Mouse (Mus musculus) forebrain, embryonic 13.5 days (tissue): ENCODE data around the gene Slc26a1. TPM values are rescaled to one million over a fixed set of nuclear protein-coding genes. Genes with fewer than 3 reads are reported as not detected.
A peak's percentile ranks its signal among the peaks of the same experiment; 100 is the strongest.

Experiments
- ATAC-seq: fragments of 200-750 bp; cut with Nextera tagmentation; 2 replicates; pipeline ENCODE4 v1.8.0; 2017
- H3K27ac ChIP-seq: fragments of 300-500 bp; sonication (generic); 2 replicates; pipeline ENCODE4 v1.5.1; 2015; ENCODE audit warnings: inconsistent platforms, mild to moderate bottlenecking, moderate library complexity
- H3K27me3 ChIP-seq: fragments of 300-500 bp; sonication (generic); 2 replicates; pipeline ENCODE4 v1.6.1; 2015; ENCODE audit warnings: mild to moderate bottlenecking, inconsistent platforms
- H3K36me3 ChIP-seq: fragments of 300-500 bp; sonication (generic); 2 replicates; pipeline ENCODE4 v1.6.1; 2015; ENCODE audit warnings: mild to moderate bottlenecking, inconsistent platforms; ENCODE audit not compliant: poor library complexity, severe bottlenecking
- H3K4me1 ChIP-seq: fragments of 300-500 bp; sonication (generic); 2 replicates; pipeline ENCODE4 v1.6.1; 2015; ENCODE audit warnings: inconsistent platforms
- H3K4me2 ChIP-seq: fragments of 300-500 bp; sonication (generic); 2 replicates; pipeline ENCODE4 v1.6.1; 2015; ENCODE audit warnings: inconsistent platforms, mild to moderate bottlenecking, moderate library complexity
- H3K4me3 ChIP-seq: fragments of 300-500 bp; sonication (generic); 2 replicates; pipeline ENCODE4 v1.5.1; 2015; ENCODE audit warnings: mild to moderate bottlenecking, inconsistent platforms
- H3K9ac ChIP-seq: fragments of 300-500 bp; sonication (generic); 2 replicates; pipeline ENCODE4 v1.6.1; 2015; ENCODE audit warnings: mild to moderate bottlenecking, inconsistent platforms
- H3K9me3 ChIP-seq: fragments of 300-500 bp; sonication (generic); replicated peaks from 2 replicates; pipeline ENCODE4 v1.6.1; 2016; ENCODE audit warnings: inconsistent platforms
- WGBS: fragments of 180-500 bp; shearing (Covaris S2); methylation state at CpG from one replicate; pipeline ENCODE4 v1.1.7; 2015; 5-methylcytosine and 5-hydroxymethylcytosine counted together
- polyA plus RNA-seq: library from polyadenylated mRNA; unstranded; fragments of >200 nt; fragmentation: Nextera tagmentation; extraction: Ambion mirVana; gene quantifications from 2 replicates; pipeline ENCODE4 v1.2.1, GENCODE M21; 2015

Gene Slc26a1
- polyA plus RNA-seq, 1 experiment from 2014 or later, result 1.6 TPM

GRCm38 (mm10) chr5:108703754-108704626 lies 28.6 kb upstream of the Slc26a1 start:
- H3K27ac ChIP-seq, result no peak overlapping the region
- no peak overlapping the region for H3K4me2 ChIP-seq
- H3K27me3 ChIP-seq, result no peaks in the 10 kb centered on the region
- H3K9ac ChIP-seq, result no peak overlapping the region
- peaks cover 41% of the 10 kb centered on the region for H3K36me3 ChIP-seq
- no peak overlapping the region for H3K4me3 ChIP-seq
- ATAC-seq, result no peak
- 88% methylated on average over 12 of the region's 12 CpGs for WGBS
- 0 out of 2 replicates have a peak, but pooled peaks cover 8% of the 10 kb centered on the region for H3K4me1 ChIP-seq
- no peaks in the 10 kb centered on the region for H3K9me3 ChIP-seq

GRCm38 (mm10) chr5:108701341-108702021 lies 26.1 kb upstream of the Slc26a1 start:
- Histone ChIP-seq H3K27me3 (no peaks in the 10 kb centered on the region), H3K4me3 (no peak overlapping the region), H3K27ac (no peak overlapping the region), H3K9me3 (no peaks in the 10 kb centered on the region), H3K4me2 (no peak overlapping the region), H3K4me1 (peaks cover 24% of the 10 kb centered on the region), H3K36me3 (peaks cover 28% of the 10 kb centered on the region), H3K9ac (no peak overlapping the region)
- 74% methylated on average over 10 of the region's 10 CpGs for WGBS
- ATAC-seq, result no peak

GRCm38 (mm10) chr5:108700346-108700745 lies 25.0 kb upstream of the Slc26a1 start:
- no peak overlapping the region for H3K9ac ChIP-seq
- no peaks in the 10 kb centered on the region for H3K27me3 ChIP-seq
- H3K36me3 ChIP-seq, result peaks cover 16% of the 10 kb centered on the region
- WGBS, result 83% methylated on average over 3 of the region's 3 CpGs
- no peak overlapping the region for H3K4me3 ChIP-seq
- peaks cover 35% of the 10 kb centered on the region for H3K4me1 ChIP-seq
- no peaks in the 10 kb centered on the region for H3K9me3 ChIP-seq
- H3K27ac ChIP-seq, result no peak overlapping the region
- no peak overlapping the region for H3K4me2 ChIP-seq
- ATAC-seq, result no peak

GRCm38 (mm10) chr5:108697341-108697753 lies 22.0 kb upstream of the Slc26a1 start:
- Histone ChIP-seq H3K27ac (peak overlapping the region; percentile 40; the same call in 1 of the 2 replicates), H3K9ac (peak overlapping the region; percentile 48; the same call in 1 of the 2 replicates), H3K9me3 (no peaks in the 10 kb centered on the region), H3K4me3 (no peak overlapping the region), H3K27me3 (peaks cover 11% of the 10 kb centered on the region; the same call in 1 of the 2 replicates), H3K4me1 (peaks cover 50% of the 10 kb centered on the region), H3K4me2 (peak overlapping the region; percentile 23), H3K36me3 (no peaks in the 10 kb centered on the region)
- ATAC-seq, result no peak
- WGBS, result 2% methylated on average over 4 of the region's 4 CpGs

- Histone ChIP-seq H3K9me3 (no peaks in the 10 kb centered on the region), H3K27me3 (peaks cover 11% of the 10 kb centered on the region; the same call in 1 of the 2 replicates), H3K4me2 (peak overlapping the region; percentile 23; the same call in 1 of the 2 replicates), H3K4me3 (no peak overlapping the region), H3K9ac (peak overlapping the region; percentile 48; the same call in 1 of the 2 replicates), H3K27ac (no peak overlapping the region), H3K36me3 (no peaks in the 10 kb centered on the region), H3K4me1 (peaks cover 54% of the 10 kb centered on the region)
- 79% methylated on average over 3 of the region's 3 CpGs for WGBS
- no peak for ATAC-seq
These were observed 21.2 kb upstream of the Slc26a1 start for GRCm38 (mm10) chr5:108696542-108696941.

GRCm38 (mm10) chr5:108695861-108696260 lies 20.5 kb upstream of the Slc26a1 start:
- Histone ChIP-seq H3K4me3 (no peak overlapping the region), H3K4me1 (peaks cover 54% of the 10 kb centered on the region), H3K9me3 (no peaks in the 10 kb centered on the region), H3K4me2 (peak overlapping the region; percentile 89), H3K27ac (no peak overlapping the region), H3K9ac (no peak overlapping the region), H3K36me3 (no peaks in the 10 kb centered on the region), H3K27me3 (peaks cover 11% of the 10 kb centered on the region; the same call in 1 of the 2 replicates)
- WGBS, result 94% methylated on average over 11 of the region's 12 CpGs
- ATAC-seq, result no peak

- peak; percentile 64 for ATAC-seq
- Histone ChIP-seq H3K4me3 (peak overlapping the region; percentile 81), H3K4me2 (peak overlapping the region; percentile 89), H3K9ac (peak overlapping the region; percentile 76), H3K27ac (no peak overlapping the region), H3K9me3 (no peaks in the 10 kb centered on the region), H3K27me3 (peaks cover 11% of the 10 kb centered on the region; the same call in 1 of the 2 replicates), H3K36me3 (no peaks in the 10 kb centered on the region), H3K4me1 (peaks cover 46% of the 10 kb centered on the region)
- WGBS, result under 1% methylated on average over 86 of the region's 99 CpGs
These were observed 19.2 kb upstream of the Slc26a1 start for GRCm38 (mm10) chr5:108694352-108695261.

GRCm38 (mm10) chr5:108693872-108694288 lies 18.5 kb upstream of the Slc26a1 start:
- Histone ChIP-seq H3K4me2 (peak overlapping the region; percentile 89), H3K9ac (peak overlapping the region; percentile 76), H3K9me3 (no peaks in the 10 kb centered on the region), H3K27ac (no peak overlapping the region), H3K4me1 (peaks cover 46% of the 10 kb centered on the region), H3K4me3 (peak overlapping the region; percentile 81), H3K27me3 (peaks cover 11% of the 10 kb centered on the region; the same call in 1 of the 2 replicates), H3K36me3 (no peaks in the 10 kb centered on the region)
- 2% methylated on average over 19 of the region's 43 CpGs for WGBS
- peak; percentile 96 for ATAC-seq

GRCm38 (mm10) chr5:108692271-108692670 lies 16.9 kb upstream of the Slc26a1 start, which contains the start of gene Fgfrl1:
TSS of gene Fgfrl1 (plus strand) at chr5:108692382.
- peaks cover 11% of the 10 kb centered on the region; the same call in 1 of the 2 replicates for H3K27me3 ChIP-seq
- H3K4me2 ChIP-seq, result peak within 1 kb of the TSS; percentile 89
- 4% methylated on average over 14 of the region's 18 CpGs for WGBS
- no peak within 1 kb of the TSS for H3K27ac ChIP-seq
- H3K36me3 ChIP-seq, result no peaks in the 10 kb centered on the region
- no peaks in the 10 kb centered on the region for H3K9me3 ChIP-seq
- H3K4me3 ChIP-seq, result peak within 1 kb of the TSS; percentile 81
- ATAC-seq, result no peak
- no peak within 1 kb of the TSS for H3K9ac ChIP-seq
- H3K4me1 ChIP-seq, result peaks cover 37% of the 10 kb centered on the region

GRCm38 (mm10) chr5:108691152-108691551 lies 15.8 kb upstream of the Slc26a1 start:
- no peak for ATAC-seq
- Histone ChIP-seq H3K9me3 (no peaks in the 10 kb centered on the region), H3K36me3 (no peaks in the 10 kb centered on the region), H3K27ac (no peak overlapping the region), H3K4me3 (no peak overlapping the region), H3K4me2 (no peak overlapping the region), H3K4me1 (peaks cover 26% of the 10 kb centered on the region), H3K27me3 (peaks cover 11% of the 10 kb centered on the region; the same call in 1 of the 2 replicates), H3K9ac (no peak overlapping the region)
- WGBS, result 75% methylated on average over 4 of the region's 4 CpGs

GRCm38 (mm10) chr5:108689091-108689490 lies 13.7 kb upstream of the Slc26a1 start:
- H3K4me3 ChIP-seq, result no peak overlapping the region
- H3K4me2 ChIP-seq, result no peak overlapping the region
- 66% methylated on average over 5 of the region's 5 CpGs for WGBS
- no peak overlapping the region for H3K27ac ChIP-seq
- H3K27me3 ChIP-seq, result peaks cover 11% of the 10 kb centered on the region; the same call in 1 of the 2 replicates
- no peak for ATAC-seq
- no peak overlapping the region for H3K9ac ChIP-seq
- H3K4me1 ChIP-seq, result peaks cover 12% of the 10 kb centered on the region; the same call in 1 of the 2 replicates
- H3K9me3 ChIP-seq, result no peaks in the 10 kb centered on the region
- no peaks in the 10 kb centered on the region for H3K36me3 ChIP-seq
